Mouse (Mus musculus) bone marrow macrophage, adult 2 months (primary cell): ENCODE data around the gene Spag4.

Experiments used
- CTCF ChIP-seq: IDR thresholded peaks from 2 replicates; pipeline ENCODE4 v1.5.1; 2012; ENCODE audit warnings: low read depth, mild to moderate bottlenecking, low read length, moderate library complexity
- POLR2A ChIP-seq: IDR thresholded peaks from 2 replicates; pipeline ENCODE4 v1.6.1; 2012; ENCODE audit warnings: mild to moderate bottlenecking, low read depth, low read length, borderline replicate concordance

- no peak for TF ChIP-seq CTCF
- no peak for TF ChIP-seq POLR2A
Observed at GRCm38 (mm10) chr2:156065099-156066041, at the start of gene Spag4.
